Mouse (Mus musculus) testis, adult 2 months (tissue): ENCODE results near the gene Rad9b.

Experiments used
- CTCF ChIP-seq: fragments of 200-500 bp; IDR thresholded peaks from 2 replicates; pipeline ENCODE4 v1.5.1; 2012; ENCODE audit warnings: low read depth, mild to moderate bottlenecking, inconsistent platforms, low read length, moderate library complexity; ENCODE audit not compliant: control insufficient read depth, insufficient read depth, insufficient replicate concordance
- POLR2A ChIP-seq: fragments of 200-500 bp; IDR thresholded peaks from 2 replicates; pipeline ENCODE4 v1.6.1; 2012; ENCODE audit warnings: low read depth, mild to moderate bottlenecking, inconsistent platforms, low read length, moderate library complexity; ENCODE audit not compliant: control insufficient read depth

DNA sequence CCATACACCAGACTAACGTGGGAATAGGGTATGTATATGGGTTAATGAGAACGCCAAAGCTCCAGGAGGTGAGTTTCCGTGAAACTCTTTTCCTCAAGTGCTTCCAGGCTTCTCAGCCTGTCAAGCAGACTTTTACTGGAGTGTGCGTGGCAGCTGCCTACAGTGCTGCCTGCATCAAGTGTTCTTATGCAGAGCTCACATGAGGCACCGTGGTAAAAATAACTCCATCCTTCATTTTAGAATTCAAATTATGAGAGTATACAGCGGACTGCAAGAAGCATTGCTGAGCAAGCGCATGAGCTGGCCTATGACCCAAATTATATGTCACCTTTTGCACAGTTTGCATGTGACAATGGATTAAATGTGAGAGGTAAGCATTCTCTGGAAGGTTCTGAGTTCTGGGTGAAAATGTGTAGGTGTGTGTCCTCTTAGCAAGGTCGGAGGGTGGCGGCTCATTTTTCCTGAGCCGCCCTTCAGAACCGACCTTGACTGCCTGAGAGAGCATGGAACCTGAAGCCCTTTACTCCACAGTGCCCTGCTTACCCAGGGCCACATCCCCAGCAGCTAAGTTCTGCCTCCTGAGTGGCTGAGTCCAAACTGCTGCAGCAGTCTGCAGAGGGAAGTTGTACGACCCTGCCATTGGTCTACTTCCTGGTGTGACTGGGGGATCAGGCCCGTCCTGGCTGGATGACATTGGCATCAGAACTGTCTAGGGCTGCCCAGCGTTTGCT lies 34.4 kb downstream of the Rad9b start:
- no peak for TF ChIP-seq POLR2A
- TF ChIP-seq CTCF, result no peak
